Mouse (Mus musculus) neural tube, embryonic 14.5 days (tissue): ENCODE data around the gene Tmem115. TPM values are rescaled to one million over a fixed set of nuclear protein-coding genes. Genes with fewer than 3 reads are reported as not detected.

Experiments used
- ATAC-seq: fragments of 200-750 bp; cut with Nextera tagmentation; 2 replicates; pipeline ENCODE4 v1.8.0; 2017; ENCODE audit warnings: low read depth, mild to moderate bottlenecking, moderate TSS enrichment, moderate library complexity
- H3K27ac ChIP-seq: fragments of 300-500 bp; sonication (generic); 2 replicates; pipeline ENCODE4 v1.5.1; 2014; ENCODE audit warnings: low read depth, mild to moderate bottlenecking, control low read depth, low read length, moderate library complexity, mixed read lengths
- H3K27me3 ChIP-seq: fragments of 300-500 bp; sonication (generic); 2 replicates; pipeline ENCODE4 v1.6.1; 2014; ENCODE audit warnings: low read length; ENCODE audit not compliant: control insufficient read depth, insufficient read depth
- H3K36me3 ChIP-seq: fragments of 300-500 bp; sonication (generic); 2 replicates; pipeline ENCODE4 v1.6.1; 2014; ENCODE audit warnings: low read length, mixed read lengths; ENCODE audit not compliant: control insufficient read depth, insufficient read depth
- H3K4me1 ChIP-seq: fragments of 300-500 bp; sonication (generic); 2 replicates; pipeline ENCODE4 v1.6.1; 2014; ENCODE audit warnings: low read length; ENCODE audit not compliant: control insufficient read depth, insufficient read depth
- H3K4me2 ChIP-seq: fragments of 300-500 bp; sonication (generic); 2 replicates; pipeline ENCODE4 v1.6.1; 2014; ENCODE audit warnings: mild to moderate bottlenecking, low read depth, low read length, control low read depth
- H3K4me3 ChIP-seq: fragments of 300-500 bp; sonication (generic); 2 replicates; pipeline ENCODE4 v1.5.1; 2014; ENCODE audit warnings: low read depth, low read length, control low read depth, mixed read lengths
- H3K9ac ChIP-seq: fragments of 300-500 bp; sonication (generic); replicated peaks from 2 replicates; pipeline ENCODE4 v1.6.1; 2014; ENCODE audit warnings: low read depth, mild to moderate bottlenecking, control low read depth, low read length, mixed read lengths
- H3K9me3 ChIP-seq: fragments of 300-500 bp; sonication (generic); 2 replicates; pipeline ENCODE4 v1.6.1; 2016; ENCODE audit warnings: low read length; ENCODE audit not compliant: control insufficient read depth
- WGBS: fragments of 180-500 bp; shearing (Covaris S2); extraction: QIAGEN DNeasy Blood & Tissue Kit; methylation state at CpG from one replicate; pipeline ENCODE4 v1.1.7; 2014; 5-methylcytosine and 5-hydroxymethylcytosine counted together
- polyA plus RNA-seq: library from polyadenylated mRNA; unstranded; fragments of >200 nt; fragmentation: Nextera tagmentation; extraction: Ambion mirVana; gene quantifications from 2 replicates; pipeline ENCODE4 v1.2.1, GENCODE M21; 2014

The Tmem115 gene
- polyA plus RNA-seq, 1 experiment from 2014 or later: 47.7 TPM

GRCm38 (mm10) chr9:107587833-107588639, 54.3 kb downstream of the Tmem115 start:
- peaks cover 30% of the 10 kb centered on the region for H3K36me3 ChIP-seq
- 5% methylated on average over 33 of the region's 33 CpGs for WGBS
- no peak overlapping the region for H3K27ac ChIP-seq
- ATAC-seq: peak; percentile 54; the same call in 1 of the 2 replicates
- peak overlapping the region; percentile 59 for H3K4me2 ChIP-seq
- no peaks in the 10 kb centered on the region for H3K27me3 ChIP-seq
- peak overlapping the region; percentile 44; the same call in 1 of the 2 replicates for H3K9ac ChIP-seq
- no peaks in the 10 kb centered on the region for H3K9me3 ChIP-seq
- peak overlapping the region; percentile 68 for H3K4me3 ChIP-seq
- peaks cover 6% of the 10 kb centered on the region for H3K4me1 ChIP-seq

Other genes with a start within 250 kb of the Tmem115 start
- gene Mapkapk3, start 244.1 kb upstream of the Tmem115 start, polyA plus RNA-seq: 2.1 and 2.2 TPM in 2 replicates
- 5.4 and 7.7 TPM in 2 replicates for gene Cish, start 237.9 kb upstream of the Tmem115 start, polyA plus RNA-seq
- gene Hemk1, start 195.6 kb upstream of the Tmem115 start, polyA plus RNA-seq: 15.8 and 20.1 TPM in 2 replicates
- gene 6430571L13Rik, start 193.3 kb upstream of the Tmem115 start, polyA plus RNA-seq: 4.3 and 7.3 TPM in 2 replicates
- 7.1 and 10.6 TPM in 2 replicates for gene Cacna2d2, start 134.3 kb upstream of the Tmem115 start, polyA plus RNA-seq
- gene Cyb561d2, start 8.2 kb downstream of the Tmem115 start, polyA plus RNA-seq: 42.2 and 46.7 TPM in 2 replicates
- 71.5 and 74.9 TPM in 2 replicates for gene Nprl2, start 8.3 kb downstream of the Tmem115 start, polyA plus RNA-seq
- gene Zmynd10, start 13.4 kb downstream of the Tmem115 start, polyA plus RNA-seq: 1.2 and 2.0 TPM in 2 replicates
- gene Rassf1, start 17.6 kb downstream of the Tmem115 start, polyA plus RNA-seq: 34.1 and 34.9 TPM in 2 replicates
- gene Tusc2, start 29.3 kb downstream of the Tmem115 start, polyA plus RNA-seq: 111 and 126 TPM in 2 replicates
- 60.3 and 70.0 TPM in 2 replicates for gene Hyal2, start 34.0 kb downstream of the Tmem115 start, polyA plus RNA-seq
- 3.1 and 4.7 TPM in 2 replicates for gene Hyal1, start 43.0 kb downstream of the Tmem115 start, polyA plus RNA-seq
- gene Naa80, start 44.9 kb downstream of the Tmem115 start, polyA plus RNA-seq: 13.3 and 15.6 TPM in 2 replicates
- 1.5 and 2.1 TPM in 2 replicates for gene Hyal3, start 46.9 kb downstream of the Tmem115 start, polyA plus RNA-seq
- gene Ifrd2, start 53.7 kb downstream of the Tmem115 start, polyA plus RNA-seq: 15.0 and 17.8 TPM in 2 replicates
- 2.8 and 5.3 TPM in 2 replicates for gene Sema3b, start 75.3 kb downstream of the Tmem115 start, polyA plus RNA-seq
- 234 and 258 TPM in 2 replicates for gene Gnai2, start 101.4 kb downstream of the Tmem115 start, polyA plus RNA-seq
- gene Slc38a3, start 135.6 kb downstream of the Tmem115 start, polyA plus RNA-seq: 31.3 and 36.6 TPM in 2 replicates
- 1.4 and 2.7 TPM in 2 replicates for gene Gnat1, start 145.8 kb downstream of the Tmem115 start, polyA plus RNA-seq
- gene Sema3f, start 176.5 kb downstream of the Tmem115 start, polyA plus RNA-seq: 17.0 and 18.7 TPM in 2 replicates
- gene Rbm5, start 237.1 kb downstream of the Tmem115 start, polyA plus RNA-seq: 237 and 239 TPM in 2 replicates